Mouse (Mus musculus) adrenal gland, adult 2 months (tissue): ENCODE data around the gene Eme2. TPM values are rescaled to one million over a fixed set of nuclear protein-coding genes. Genes with fewer than 3 reads are reported as not detected.

Experiments
- DNase-seq: peaks from one replicate; pipeline ENCODE4 v3.0.0; 2021
- polyA plus RNA-seq: library from polyadenylated mRNA; depleted of rRNA; stranded (reverse); fragments of >200 nt; gene quantifications from 2 replicates; pipeline ENCODE4 v1.2.3, GENCODE M21; 2012
- total RNA-seq, 2 experiments: library from RNA; stranded (reverse); gene quantifications; 2 replicates each; pipeline ENCODE4 v1.2.3; 2021

Gene Eme2
- total and polyA plus RNA-seq, 3 experiments: 39.9 to 58.3 (median 48.0) TPM

DNA sequence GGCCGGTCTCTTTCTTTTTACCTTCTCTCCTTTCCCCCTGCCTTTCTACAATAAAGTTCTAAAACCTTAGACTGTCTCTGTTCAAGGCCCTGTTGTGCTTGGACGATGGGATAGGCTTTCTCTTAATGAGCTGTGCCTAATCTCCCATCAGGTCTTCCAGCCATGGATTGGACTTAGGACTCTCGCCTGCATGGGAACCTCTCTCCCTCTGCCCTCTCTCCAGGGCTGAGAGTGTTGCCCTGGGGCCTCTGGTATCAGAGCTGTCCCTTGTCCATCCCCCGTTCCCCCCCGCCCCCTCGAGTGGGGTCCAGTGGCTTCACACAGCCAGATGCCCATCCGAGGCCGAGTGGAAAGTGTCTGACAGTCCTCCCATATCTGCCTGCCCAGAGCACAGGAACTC lies 19.9 kb downstream of the Eme2 start:
- no peak for DNase-seq

DNA sequence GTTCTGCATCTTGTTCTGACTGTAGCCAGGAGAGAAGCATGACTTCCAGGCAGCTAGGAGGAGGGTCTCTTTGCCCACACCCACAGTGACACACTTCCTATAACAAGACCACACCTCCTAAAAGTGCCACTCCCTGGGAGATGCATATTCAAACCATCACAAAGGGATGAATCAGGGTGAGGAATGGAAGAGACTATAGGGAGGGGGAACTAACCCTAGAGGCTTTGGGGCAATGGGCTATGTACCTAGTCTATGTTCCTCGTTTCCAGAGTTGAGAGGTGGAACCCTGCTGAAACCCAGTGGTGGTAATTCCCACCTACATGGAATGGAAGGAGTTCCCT lies 20.5 kb downstream of the Eme2 start:
- DNase-seq: no peak

DNA sequence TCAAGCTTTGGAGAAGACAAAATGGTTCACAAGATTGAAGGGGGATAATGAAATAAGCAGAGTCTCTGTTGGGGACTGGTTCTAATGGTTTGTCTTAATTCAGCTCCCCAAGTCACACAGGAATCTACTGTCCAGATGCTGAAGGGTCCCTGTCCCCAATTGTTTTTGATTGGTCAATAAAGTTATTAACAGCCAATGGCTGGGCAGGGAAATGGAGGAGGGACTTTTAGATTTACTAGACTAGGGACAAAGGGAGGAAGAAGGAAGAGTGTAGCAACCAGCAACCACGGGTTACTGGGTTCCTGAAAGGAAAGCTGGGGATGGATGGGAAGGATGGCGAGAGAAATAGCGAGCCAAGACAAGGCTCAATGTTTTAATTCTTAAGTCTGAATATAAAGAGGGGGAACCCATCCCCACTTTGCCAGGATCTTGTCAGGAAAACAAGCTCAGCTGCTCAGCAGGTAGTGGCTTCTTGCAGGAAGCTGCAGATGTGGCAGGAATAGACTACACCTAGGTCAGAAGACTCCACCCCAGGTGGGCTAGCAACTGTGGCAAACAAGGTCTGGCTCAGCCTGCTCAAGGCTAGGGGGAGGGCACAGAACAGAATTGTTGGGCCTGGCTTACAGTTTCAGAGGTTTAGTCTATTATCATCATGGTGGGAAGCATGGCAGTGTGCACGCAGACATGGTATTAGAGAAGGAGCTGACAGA lies 21.0 kb downstream of the Eme2 start:
- no peak for DNase-seq

DNA sequence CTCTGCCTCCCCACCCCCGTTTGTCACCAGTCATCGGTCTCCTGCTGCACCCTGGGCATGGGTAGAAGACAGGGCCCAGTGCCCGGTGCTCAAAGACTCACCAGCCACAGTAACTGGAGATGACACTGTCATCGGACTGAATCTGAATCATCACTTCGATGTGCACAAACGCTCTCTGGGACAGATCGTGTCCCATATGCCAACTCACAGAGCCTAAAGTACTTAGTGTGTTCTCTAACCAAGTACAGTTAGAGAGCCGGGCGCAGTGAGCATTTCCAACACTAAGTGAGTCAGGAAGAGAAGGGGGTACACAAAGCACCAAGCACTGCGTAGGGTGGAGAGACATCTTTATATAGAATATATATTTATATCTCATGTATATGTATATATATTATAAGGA lies 27.0 kb downstream of the Eme2 start:
- no peak for DNase-seq

DNA sequence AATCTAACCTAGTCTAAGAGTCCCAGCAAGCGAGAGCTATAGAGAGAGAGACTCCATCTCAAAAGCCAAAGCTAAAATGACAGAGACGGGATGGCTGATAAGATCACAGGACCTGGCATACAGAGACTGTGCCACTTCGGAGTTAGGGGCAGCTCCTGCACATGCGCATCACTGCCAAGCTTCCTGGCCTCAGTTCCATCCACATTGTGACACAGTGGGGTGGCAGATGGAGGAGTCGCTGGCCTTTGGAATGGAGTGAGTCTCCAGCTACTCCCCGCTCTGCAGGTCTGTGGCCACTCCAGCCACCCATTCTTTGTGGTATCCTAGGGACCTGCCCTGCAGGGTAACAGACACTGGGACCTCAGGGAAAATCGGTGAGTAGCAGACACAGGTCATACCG lies 29.1 kb downstream of the Eme2 start, which contains the start of gene Igfals:
TSS of gene Igfals (plus strand) at position 222 of the 400 bp plus-strand sequence.
- no peak for DNase-seq

DNA sequence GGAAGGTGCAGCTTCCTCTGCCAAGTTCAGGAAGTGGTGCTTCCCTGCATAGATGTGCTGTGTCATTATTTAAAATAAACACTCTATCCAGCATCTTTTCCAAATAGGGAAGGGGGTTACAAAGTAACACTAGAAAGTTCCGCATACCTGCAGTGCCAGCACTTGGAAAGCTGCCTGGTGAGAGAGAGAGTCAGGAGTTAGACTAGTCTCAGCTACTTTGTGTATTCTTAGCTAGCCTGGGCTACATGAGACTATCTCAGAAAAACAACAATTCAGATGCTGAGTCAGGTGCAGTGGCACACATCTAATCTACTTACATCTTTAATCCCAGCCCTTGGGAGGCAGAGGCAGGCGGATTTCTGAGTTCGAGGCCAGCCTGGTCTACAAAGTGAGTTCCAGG lies 33.1 kb downstream of the Eme2 start:
- no peak for DNase-seq

DNA sequence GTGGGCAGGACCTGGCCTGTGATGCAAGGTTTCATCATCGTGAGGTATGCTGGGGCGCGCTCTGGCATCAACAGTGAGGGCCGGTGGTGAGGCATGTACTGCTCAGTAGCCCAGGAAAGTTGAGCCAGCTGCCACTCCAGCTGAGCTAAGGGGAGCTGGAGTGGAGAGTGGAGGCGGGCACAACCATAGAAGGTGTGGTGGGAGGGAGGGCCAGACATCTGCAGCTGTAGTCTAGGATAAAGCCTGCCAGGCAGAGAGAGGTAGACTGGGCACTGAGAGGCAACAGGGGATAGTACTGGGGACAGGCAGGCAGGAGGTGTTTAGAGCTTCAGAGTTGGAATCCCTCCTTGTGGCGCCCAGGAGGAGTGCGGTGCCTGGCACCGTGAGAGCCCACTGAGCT lies 34.8 kb downstream of the Eme2 start:
- DNase-seq: no peak

DNA sequence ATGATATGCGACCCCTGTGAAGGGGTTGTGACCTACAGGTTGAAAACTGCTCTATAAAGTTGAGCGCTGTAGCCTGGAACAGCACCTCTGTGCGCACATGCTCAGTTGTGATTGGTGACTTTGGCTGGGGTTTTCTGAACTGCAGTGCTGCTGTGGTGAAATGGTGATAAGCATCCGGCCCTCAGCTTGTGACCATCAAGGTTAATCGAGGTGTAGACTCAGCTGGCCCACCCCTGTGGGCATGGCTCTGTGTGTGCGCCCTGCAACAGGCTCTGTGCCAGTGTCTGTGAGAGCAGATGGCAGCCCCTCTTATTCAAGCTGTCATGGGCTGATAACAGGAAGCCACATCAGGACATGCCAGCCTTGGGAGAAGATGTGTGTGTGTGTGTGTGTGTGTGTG lies 35.9 kb downstream of the Eme2 start:
- DNase-seq: no peak

DNA sequence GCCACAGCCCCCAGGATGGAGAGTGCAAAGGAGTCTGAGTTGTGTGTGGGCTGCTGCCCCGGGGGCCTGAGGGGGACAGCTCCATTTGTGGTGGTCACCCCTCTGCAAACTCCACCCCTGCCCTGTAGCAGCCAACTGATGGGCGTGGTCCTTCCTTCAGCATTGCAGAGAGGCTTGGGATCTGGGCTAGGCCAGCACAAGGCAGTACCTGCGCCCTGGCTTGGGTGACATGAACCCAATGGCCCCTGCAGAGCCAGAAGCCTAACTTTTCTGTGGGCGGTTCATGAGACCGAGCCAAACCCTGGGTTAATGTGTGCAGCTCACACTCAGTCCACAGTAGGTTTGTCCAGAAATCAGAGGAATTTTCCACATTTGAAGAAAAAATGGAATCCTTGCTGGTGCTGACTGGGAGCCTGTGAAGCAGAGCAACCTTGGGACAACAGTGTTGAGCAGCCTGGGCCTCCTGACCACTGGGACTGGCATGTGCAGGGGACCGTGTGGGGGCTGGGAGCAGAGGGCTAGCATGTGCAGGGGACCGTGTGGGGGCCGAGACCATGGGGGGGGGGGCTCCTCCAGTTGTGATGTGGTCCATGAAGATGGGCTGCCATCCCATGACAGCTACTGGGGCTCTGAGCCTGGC lies 36.9 kb downstream of the Eme2 start:
- DNase-seq: no peak

DNA sequence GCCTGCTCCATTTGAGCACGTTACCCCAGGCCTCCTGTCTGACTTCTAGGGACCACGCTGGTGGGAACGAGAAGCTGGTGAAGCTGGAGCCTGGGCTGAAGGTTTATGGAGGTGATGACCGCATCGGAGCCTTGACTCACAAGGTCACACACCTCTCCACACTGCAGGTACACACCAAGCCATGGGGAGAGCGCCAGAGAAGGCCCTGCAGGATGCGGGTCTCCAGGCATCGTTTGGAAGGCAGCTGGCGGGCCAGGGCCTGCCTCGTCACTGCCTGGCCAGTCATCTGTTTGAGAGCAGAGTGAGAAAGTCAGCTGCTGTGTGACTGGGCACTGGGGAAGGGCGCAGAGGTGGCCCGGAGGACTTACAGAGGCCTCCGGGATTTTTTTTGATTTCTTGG lies 38.3 kb downstream of the Eme2 start:
- no peak for DNase-seq

DNA sequence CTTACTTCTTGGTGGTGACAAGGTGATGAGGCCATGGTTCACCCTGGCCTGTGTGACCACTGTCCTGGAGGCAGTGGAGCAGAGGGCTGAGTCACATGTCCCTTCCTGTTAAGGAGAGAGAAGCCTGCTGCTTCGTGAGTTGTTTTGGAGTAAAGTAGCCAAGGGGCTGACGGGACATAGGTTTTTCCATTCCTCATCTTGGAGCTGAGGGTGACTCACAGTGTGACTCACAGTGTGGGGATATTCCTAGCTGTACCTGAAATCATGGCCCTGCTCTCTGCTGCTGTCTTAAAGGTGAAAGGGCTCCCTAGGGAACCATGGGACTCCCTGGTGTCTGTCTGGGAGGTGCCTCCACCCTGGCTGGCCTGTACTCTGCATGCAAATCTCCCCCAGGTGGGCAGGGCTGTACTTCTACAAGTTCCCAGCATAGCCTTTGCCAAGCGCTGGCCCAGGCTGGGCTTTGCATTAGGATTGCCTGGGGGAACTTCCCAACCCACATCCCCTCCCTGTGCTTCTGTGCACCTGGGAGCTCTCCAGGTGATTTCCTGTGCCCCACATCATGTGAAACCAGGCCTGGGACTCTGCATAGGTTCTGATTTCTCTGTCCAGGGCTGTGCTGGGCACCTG lies 38.9 kb downstream of the Eme2 start:
- DNase-seq: peak; percentile 50

DNA sequence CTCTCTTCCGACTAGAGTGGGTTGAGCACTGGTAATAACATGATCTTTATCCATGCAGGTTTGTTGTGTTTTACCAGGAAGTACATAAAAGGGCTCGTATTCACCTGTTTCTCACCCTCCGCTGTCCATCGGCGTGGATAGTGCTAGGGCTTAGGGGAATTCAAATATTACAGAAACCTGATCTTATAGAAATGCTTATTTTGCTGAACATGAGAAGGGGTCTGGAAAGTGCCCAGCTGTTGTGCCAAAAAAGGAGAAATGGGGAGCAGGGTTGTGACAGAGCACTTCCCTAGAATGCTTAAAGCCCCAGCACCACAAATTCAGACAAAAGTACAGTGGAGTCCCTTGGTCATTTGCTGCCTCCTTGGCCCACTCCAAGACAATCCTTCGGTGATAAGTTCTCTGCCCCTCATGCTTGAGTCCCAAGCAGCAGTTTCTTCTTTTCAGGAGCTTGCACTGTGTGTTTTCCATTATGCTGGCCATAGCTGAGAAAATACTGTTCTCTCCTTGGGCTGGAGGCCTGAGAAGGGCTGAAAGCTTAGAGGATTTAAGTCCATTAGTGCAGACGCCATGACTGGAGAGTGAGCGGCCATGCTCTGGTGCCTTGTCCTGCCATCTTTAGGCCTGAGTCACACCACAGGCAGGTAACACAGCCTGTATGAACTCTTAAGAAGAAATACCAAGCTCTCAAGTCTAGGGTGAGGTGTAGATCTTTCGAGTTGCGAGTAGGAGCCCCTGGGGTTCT lies 43.3 kb downstream of the Eme2 start:
- DNase-seq: no peak

DNA sequence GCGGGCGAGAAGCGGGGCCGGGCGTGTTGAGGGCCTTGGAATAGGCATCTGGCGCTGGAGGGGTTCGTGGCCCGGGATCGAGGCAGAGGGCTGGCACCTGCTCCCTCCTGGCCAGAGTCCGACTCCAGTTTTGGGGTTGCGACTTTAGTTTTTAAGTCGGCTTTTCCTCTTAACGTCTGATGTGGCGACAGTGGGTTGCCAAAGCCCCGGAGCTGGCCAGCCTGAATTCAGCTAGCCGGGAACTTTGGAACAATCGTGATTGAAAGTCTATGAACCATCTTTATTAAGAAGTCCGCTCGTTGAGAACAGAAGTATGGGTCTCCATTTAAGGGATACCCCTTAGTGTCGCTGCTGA lies 44.1 kb downstream of the Eme2 start:
- DNase-seq: no peak

DNA sequence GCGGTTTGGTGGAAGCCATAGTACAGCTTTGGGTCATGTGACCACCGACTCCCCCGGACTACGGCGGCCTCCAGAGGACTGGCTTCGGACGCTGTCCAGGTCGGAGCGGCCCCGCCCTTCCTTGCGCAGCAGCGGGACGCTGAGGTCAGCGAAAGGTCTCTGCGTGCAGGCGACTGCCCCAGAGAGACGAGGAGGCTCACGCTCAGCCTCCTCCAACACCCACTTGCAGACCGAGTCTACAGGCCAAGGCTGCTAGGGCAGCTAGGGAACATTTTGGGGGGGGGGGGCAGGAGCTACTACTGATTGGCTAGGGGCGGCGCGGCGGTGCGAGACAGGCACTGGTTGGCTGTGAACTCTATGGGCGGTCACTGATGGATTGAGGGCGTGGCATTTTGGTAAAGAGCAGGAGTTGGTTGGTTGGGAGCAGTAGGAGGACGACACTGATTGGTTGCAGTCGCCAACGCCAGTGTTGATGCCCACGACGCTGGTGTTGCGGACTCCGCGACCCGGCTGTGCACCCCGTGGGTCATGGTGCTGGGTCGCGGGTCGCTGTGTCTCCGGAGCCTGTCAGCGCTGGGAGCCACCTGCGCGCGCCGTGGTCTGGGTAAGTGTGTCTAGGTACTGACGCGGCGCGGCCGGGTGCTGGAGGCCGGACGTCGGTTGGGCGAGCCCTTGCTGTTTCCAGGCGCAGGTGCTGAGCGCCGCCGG lies 44.7 kb downstream of the Eme2 start, which contains the start of gene Fahd1:
TSS of gene Fahd1 (minus strand) at position 300 of the 708 bp plus-strand sequence.
- peak; percentile 97 for DNase-seq

DNA sequence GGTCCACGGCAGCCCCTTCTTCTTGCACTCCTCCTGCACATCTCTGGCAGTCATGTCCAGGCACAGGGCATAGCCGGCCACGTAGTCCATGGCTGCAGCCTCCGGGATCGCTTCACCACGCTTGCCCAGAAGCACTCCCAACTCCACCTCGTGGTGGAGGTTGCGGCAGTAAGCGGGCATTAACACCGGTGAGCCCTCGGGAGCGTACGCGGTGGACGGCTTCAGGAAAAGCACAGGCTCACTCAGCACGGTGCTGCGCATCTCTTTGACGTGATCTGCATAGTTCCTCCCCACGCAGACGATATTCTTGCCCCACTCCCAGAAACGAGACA lies 45.2 kb downstream of the Eme2 start:
- DNase-seq: no peak

DNA sequence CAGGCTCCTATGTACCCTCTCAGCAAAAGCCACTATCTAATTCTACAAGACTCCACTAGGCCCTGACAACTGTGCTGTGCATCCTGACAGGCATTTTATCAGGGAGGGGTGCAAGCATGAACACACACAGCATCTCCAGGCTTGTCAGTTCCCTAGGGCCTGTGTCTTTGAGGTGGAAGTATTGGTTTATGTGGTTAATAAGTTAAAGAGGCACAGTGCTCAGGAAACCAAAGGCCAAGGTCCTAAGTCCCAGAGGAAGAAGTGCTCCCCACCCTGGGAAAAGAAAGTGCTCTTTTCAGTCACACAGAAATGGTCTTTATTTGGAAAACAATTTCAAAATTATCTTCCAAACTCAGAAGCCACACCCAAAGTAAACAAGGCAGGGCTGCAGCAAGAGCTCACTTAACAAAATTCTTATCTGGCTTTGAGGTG lies 46.3 kb downstream of the Eme2 start:
- DNase-seq: no peak

DNA sequence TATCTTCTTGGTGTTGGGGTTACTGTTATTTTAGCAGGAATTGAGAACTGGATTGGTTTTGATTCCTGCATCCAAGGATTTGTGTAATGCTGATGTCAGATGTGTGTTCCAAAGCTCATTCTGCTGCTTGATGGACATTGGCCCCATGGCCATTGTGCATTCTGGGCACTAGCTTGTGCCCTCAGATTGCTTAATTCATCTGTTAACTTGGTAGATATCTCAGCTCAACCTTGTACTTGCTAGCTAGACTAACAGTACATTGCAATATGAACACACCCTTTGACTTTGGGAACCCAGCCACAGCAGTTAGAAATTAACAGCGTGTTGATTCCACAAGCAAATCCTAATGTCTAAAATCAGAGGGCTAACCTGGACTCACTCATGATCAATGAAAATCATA lies 47.5 kb downstream of the Eme2 start:
- DNase-seq: no peak

DNA sequence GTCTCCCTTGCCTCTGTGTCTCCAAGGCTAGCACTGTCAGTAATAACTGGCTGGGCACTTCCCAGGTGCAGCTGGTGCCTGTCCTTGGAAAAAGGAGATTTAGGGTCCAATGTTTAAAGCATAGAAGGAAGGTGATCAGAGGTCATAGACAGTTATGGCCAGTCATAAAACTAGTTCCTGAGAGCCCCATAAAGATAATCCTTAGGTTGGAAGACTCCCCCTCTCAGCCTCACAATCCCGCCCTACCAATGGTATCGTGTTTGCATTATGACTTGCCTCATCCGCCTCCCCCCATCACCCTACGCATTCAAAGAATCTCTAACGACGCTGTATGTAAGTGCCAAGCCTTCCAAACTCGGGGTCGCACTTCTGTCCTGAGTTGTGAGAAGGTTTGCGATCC lies 50.4 kb downstream of the Eme2 start:
- no peak for DNase-seq

DNA sequence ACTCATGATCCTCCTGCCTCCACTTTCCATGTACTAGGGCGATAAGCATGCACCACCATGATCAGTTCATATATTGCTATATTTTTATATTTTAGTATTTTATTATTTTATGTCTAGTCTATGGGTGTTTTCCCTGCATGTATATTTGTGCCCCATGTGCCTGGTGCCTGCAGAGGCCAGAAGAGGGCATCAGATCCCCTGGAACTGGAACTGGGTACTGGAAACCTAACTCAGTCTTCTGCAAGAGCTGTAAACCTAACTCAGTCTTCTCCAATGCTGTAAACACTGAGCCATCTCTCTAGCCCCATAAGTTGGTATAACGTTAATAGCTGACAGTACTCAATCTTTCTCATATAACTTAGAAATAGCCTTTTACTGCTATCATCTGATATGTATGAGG lies 52.3 kb downstream of the Eme2 start:
- DNase-seq: no peak

DNA sequence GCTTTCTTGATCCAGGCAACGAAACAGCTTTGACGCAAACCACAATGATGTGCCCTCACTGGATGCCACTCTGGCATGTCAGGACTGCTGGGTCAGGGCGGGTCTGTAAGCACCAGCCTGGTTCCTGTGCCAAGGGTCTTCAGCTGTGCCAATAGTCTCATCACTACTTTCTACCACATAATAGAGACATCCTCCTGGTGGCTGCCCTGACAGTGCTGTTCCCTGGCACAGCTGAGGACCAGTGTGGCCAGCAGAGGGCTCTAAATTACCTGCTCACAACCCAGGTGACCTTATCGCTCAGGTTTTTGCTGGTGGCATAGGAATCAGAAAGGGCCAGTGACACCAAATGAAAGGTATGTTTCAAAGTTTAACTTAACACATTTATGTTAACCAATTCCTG lies 53.8 kb downstream of the Eme2 start:
- no peak for DNase-seq

DNA sequence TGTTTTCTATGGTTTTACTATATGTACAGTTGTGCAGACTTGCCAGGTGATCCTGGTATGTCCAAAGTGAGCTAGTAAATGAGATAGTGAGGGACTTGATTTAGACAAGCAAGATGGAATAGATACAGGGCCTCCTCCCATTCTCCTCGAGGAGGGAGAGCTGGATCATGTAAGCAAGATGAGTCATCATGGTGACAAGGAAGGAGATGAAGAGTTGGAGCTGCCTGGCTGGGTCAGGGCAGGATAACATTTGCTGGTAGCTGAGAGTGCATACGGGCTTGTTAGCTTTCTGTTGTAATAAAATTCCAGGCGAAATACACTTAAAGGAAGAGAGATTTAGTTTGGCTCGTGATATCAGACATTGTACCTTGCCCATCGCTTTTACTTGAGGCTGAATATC lies 54.5 kb downstream of the Eme2 start:
- DNase-seq: peak; percentile 31

DNA sequence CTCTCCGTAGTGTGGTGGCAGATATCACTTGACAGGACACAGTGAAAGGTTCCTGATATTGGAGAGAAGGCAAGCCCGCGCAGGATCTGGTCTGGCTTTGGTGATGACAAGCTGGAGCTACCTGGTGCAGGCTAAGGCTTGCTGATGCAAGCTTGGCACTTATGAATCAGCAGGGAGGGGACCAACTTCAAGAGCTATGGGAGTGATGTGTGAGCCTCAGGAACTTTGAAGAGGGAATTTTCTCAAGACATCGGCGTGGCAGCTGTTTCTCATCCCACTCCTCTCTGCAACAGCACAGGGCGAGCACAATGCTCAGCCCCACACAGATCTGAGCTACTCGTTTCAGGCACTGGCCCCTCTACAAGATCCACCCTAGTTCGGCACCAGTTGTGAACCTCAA lies 55.0 kb downstream of the Eme2 start, which contains the start of gene Hagh:
TSS of gene Hagh (plus strand) at position 302 of the 400 bp plus-strand sequence.
- no peak for DNase-seq
